Comparison of ENCODE assay signal across 9 mouse cellular contexts in genomic region chr9:96675071-96675762, GRCm38 (mm10). TPM values are rescaled to one million over a fixed set of nuclear protein-coding genes. Genes with fewer than 3 reads are reported as not detected.
DNase-seq lines count a peak whose midpoint lies in the region; ATAC-seq and TF ChIP-seq lines count a peak whose summit lies in the region.
"Had no signal": no experiment of that assay in that cellular context is flagged by ENCODE, and none has a peak within 500 bp of the region (broad histone marks: within the 10 kb centered on the region; RNA-seq: fewer than 3 reads in every experiment).

No protein-coding gene starts in this region.

- H3K4me3 ChIP-seq in bone marrow, adult 2 months (replicated peaks; ENCODE audit: control insufficient read depth, low read depth, low read length) = no peak overlapping the region
- no peak overlapping the region for H3K4me3 ChIP-seq in myocyte
- H3K4me3 ChIP-seq: neural tube, embryonic 13.5 days had no signal

- peak; percentile 35 for DNase-seq in ovary, postnatal 36 days (ENCODE audit: low spot score)
- no peak for DNase-seq in ovary, postnatal 10 days (ENCODE audit: low spot score)
- DNase-seq in heart, postnatal 4 days = peak; percentile 71
- DNase-seq in liver = peak; percentile 29
- DNase-seq in frontal cortex, postnatal 25 days (ENCODE audit: low spot score in 2 of 2) = no peak

- no peaks in the 10 kb centered on the region for H3K36me3 ChIP-seq in myocyte (ENCODE audit: control insufficient read depth, insufficient read depth)
- H3K36me3 ChIP-seq: neural tube, embryonic 13.5 days had no signal

- no peaks in the 10 kb centered on the region for H3K79me2 ChIP-seq in myocyte (ENCODE audit: control insufficient read depth, insufficient read depth)

- no peaks in the 10 kb centered on the region for H3K27me3 ChIP-seq in myocyte (ENCODE audit: control insufficient read depth, insufficient read depth, insufficient read length)
- H3K27me3 ChIP-seq: neural tube, embryonic 13.5 days had no signal

- TF ChIP-seq CTCF in bone marrow, adult 2 months (IDR thresholded peaks at IDR 0.05; ENCODE audit: control insufficient read depth, insufficient read depth, low read length) = peak; percentile 63

- 31% methylated on average over 5 of the region's 5 CpGs for WGBS in bone marrow, adult 2 months

- no peaks in the 10 kb centered on the region for H3K4me1 ChIP-seq in bone marrow, adult 2 months (ENCODE audit: control insufficient read depth, insufficient read depth, low read length)
- H3K4me1 ChIP-seq: neural tube, embryonic 13.5 days had no signal

- no peak overlapping the region for H3ac ChIP-seq in myocyte (ENCODE audit: control insufficient read depth, insufficient read length)

- no peak overlapping the region for H3K27ac ChIP-seq in bone marrow, adult 2 months (ENCODE audit: control insufficient read depth, insufficient read depth, low read depth, low read length, poor library complexity)
- H3K27ac ChIP-seq: neural tube, embryonic 13.5 days had no signal

- no peak for TF ChIP-seq POLR2A in bone marrow, adult 2 months (IDR thresholded peaks at IDR 0.05; ENCODE audit: borderline replicate concordance, control insufficient read depth, low read depth, low read length)
- TF ChIP-seq POLR2A in myocyte (IDR thresholded peaks at IDR 0.05; ENCODE audit: insufficient read length, low read depth) = no peak

- H3K4me2 ChIP-seq in myocyte (ENCODE audit: low read depth) = peak overlapping the region; percentile 24
- H3K4me2 ChIP-seq: neural tube, embryonic 13.5 days had no signal

- ATAC-seq in erythroblast, adult 5-6 weeks (replicated peaks; ENCODE audit: low FRiP score, poor library complexity, severe bottlenecking) = peak; percentile 82; the same call in 1 of the 2 replicates

TF ChIP-seq in myocyte, 11 proteins besides CTCF, POLR2A, EP300 and RAD21:
- TF ChIP-seq MAX (IDR thresholded peaks at IDR 0.05; ENCODE audit: low read depth) (no peak), CEBPB (IDR thresholded peaks at IDR 0.05; ENCODE audit: insufficient read depth, poor library complexity, severe bottlenecking) (no peak), MYOD1 (IDR thresholded peaks at IDR 0.05; ENCODE audit: control insufficient read depth in 1 of 3, insufficient read length in 2 of 3, low read depth in 2 of 3) (no peak), TCF12 (IDR thresholded peaks at IDR 0.05; ENCODE audit: insufficient read depth, poor library complexity, severe bottlenecking) (no peak), TCF3 (IDR thresholded peaks at IDR 0.05; ENCODE audit: insufficient read length, low read depth) (no peak), USF1 (IDR thresholded peaks at IDR 0.05; ENCODE audit: low read depth) (no peak), SRF (IDR thresholded peaks at IDR 0.05; ENCODE audit: control insufficient read depth, insufficient read length, low read depth) (no peak), REST (IDR thresholded peaks at IDR 0.05; ENCODE audit: insufficient read depth, insufficient read length) (no peak), MYOG (IDR thresholded peaks at IDR 0.05; ENCODE audit: control insufficient read depth in 1 of 3, insufficient read depth in 1 of 3, insufficient read length in 2 of 3, low read depth in 2 of 3) (no peak), POLR2AphosphoS2 (IDR thresholded peaks at IDR 0.05; ENCODE audit: insufficient read length, low read depth) (no peak), E2F4 (IDR thresholded peaks at IDR 0.05; ENCODE audit: insufficient read depth) (no peak)

RNA-seq across cellular contexts. Expression of gene Rasa2, which starts 43.8 kb away (rescaled TPM):
- polyA plus RNA-seq in bone marrow, adult 2 months (2011; ENCODE audit: insufficient read depth, insufficient read length, low replicate concordance, missing spikeins) = 5.2 and 5.6 TPM in 2 replicates
- total RNA-seq in erythroblast, adult 5-6 weeks (2015; ENCODE audit: low replicate concordance) = 11.1 and 13.3 TPM in 2 replicates
- total RNA-seq in erythroblast, adult 5-6 weeks (2017; ENCODE audit: low replicate concordance) = 5.9 and 6.3 TPM in 2 replicates
- total RNA-seq in heart, postnatal 4 days (2021) = 1 to 10 TPM; 9.3 to 9.7 TPM
- polyA plus RNA-seq in myocyte (2012; fragmentation: generic; extraction: Trizol) = 1.2 TPM

Comparison
In these comparisons a context has a peak if more than half of its experiments do, and no peak if none do; other contexts are left out.
1. DNase-seq: peak in ovary, postnatal 36 days (single experiment), heart, postnatal 4 days (single experiment) and liver (single experiment); none in ovary, postnatal 10 days (single experiment) and frontal cortex, postnatal 25 days (0 of 2).